In the genomic region with DNA sequence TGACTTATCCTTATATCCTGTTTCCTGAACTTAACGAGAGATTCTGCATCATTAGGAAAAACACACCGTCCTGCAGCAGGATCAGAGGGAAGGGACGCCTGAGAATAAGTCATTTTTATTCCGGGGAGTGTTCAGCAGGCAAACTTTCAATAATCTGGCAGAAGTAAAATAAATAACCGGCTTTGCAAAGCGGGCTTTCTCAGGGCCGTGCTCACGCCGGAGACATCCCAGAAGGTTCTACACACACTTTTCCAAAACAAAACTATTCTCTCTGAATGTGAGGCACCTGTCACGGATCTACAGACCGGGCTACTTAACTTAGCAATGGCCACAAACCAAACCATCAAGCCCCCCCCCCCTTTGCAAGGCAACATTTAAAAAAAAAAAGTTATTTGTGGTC, we compare ENCODE assay signal across 16 mouse cellular contexts.
"Had no signal": no experiment of that assay in that cellular context is flagged by ENCODE, and none has a peak within 500 bp of the region (broad histone marks: within the 10 kb centered on the region; RNA-seq: fewer than 3 reads in every experiment).

No protein-coding gene starts in this region.

- ATAC-seq: lung, postnatal 0 days; midbrain, embryonic 13.5 days; midbrain, embryonic 15.5 days had no signal

- H3K4me3 ChIP-seq: lung, embryonic 15.5 days; megakaryocyte, embryonic 14.5 days; midbrain, embryonic 13.5 days; midbrain, embryonic 15.5 days; neural tube, embryonic 12.5 days had no signal

- H3K36me3 ChIP-seq: lung, embryonic 15.5 days; midbrain, embryonic 13.5 days; midbrain, embryonic 15.5 days; neural tube, embryonic 12.5 days had no signal

- H3K9me3 ChIP-seq: lung, embryonic 15.5 days; megakaryocyte, embryonic 14.5 days; midbrain, embryonic 13.5 days; midbrain, embryonic 15.5 days; neural tube, embryonic 12.5 days had no signal

- H3K9ac ChIP-seq: lung, embryonic 15.5 days; midbrain, embryonic 13.5 days; midbrain, embryonic 15.5 days; neural tube, embryonic 12.5 days had no signal

- H3K27me3 ChIP-seq: midbrain, embryonic 13.5 days; midbrain, embryonic 15.5 days; neural tube, embryonic 12.5 days had no signal

- H3K4me2 ChIP-seq: lung, embryonic 15.5 days; midbrain, embryonic 11.5 days; midbrain, embryonic 13.5 days; midbrain, embryonic 15.5 days; neural tube, embryonic 12.5 days had no signal

- H3K4me1 ChIP-seq: lung, embryonic 15.5 days; megakaryocyte, embryonic 14.5 days; midbrain, embryonic 13.5 days; neural tube, embryonic 12.5 days had no signal

- H3K27ac ChIP-seq: lung, embryonic 15.5 days; macrophage; midbrain, embryonic 13.5 days; midbrain, embryonic 15.5 days; neural tube, embryonic 12.5 days had no signal

- DNase-seq: lung, adult 2 months; lung, postnatal 14 days; lung, postnatal 36 days; right cerebral cortex, postnatal 14 days; spleen, adult 18-20 months; thymus, adult 18-20 months; thymus, postnatal 14 days; thymus, postnatal 36 days had no signal
